Mouse (Mus musculus) heart, embryonic 12.5 days (tissue): ENCODE data around the gene Cfap300. TPM values are rescaled to one million over a fixed set of nuclear protein-coding genes. Genes with fewer than 3 reads are reported as not detected.
A peak's percentile ranks its signal among the peaks of the same experiment; 100 is the strongest.

ENCODE experiments used
- ATAC-seq: fragments of 200-750 bp; cut with Nextera tagmentation; 2 replicates; pipeline ENCODE4 v1.8.0; 2017; ENCODE audit warnings: moderate TSS enrichment, moderate library complexity; ENCODE audit not compliant: insufficient number of reproducible peaks, low FRiP score
- H3K27ac ChIP-seq: fragments of 300-500 bp; sonication (generic); 2 replicates; pipeline ENCODE4 v1.5.1; 2016; ENCODE audit warnings: mild to moderate bottlenecking, moderate library complexity; ENCODE audit not compliant: poor library complexity, severe bottlenecking
- H3K27me3 ChIP-seq: fragments of 300-500 bp; sonication (generic); replicated peaks from 2 replicates; pipeline ENCODE4 v1.6.1; 2016; ENCODE audit warnings: mild to moderate bottlenecking, moderate library complexity
- H3K36me3 ChIP-seq: fragments of 300-500 bp; sonication (generic); 2 replicates; pipeline ENCODE4 v1.6.1; 2016; ENCODE audit warnings: mild to moderate bottlenecking, moderate library complexity
- H3K4me1 ChIP-seq: fragments of 300-500 bp; sonication (generic); replicated peaks from 2 replicates; pipeline ENCODE4 v1.6.1; 2016; ENCODE audit warnings: mild to moderate bottlenecking
- H3K4me2 ChIP-seq: fragments of 300-500 bp; sonication (generic); 2 replicates; pipeline ENCODE4 v1.6.1; 2016; ENCODE audit warnings: mild to moderate bottlenecking, moderate library complexity
- H3K4me3 ChIP-seq: fragments of 300-500 bp; sonication (generic); 2 replicates; pipeline ENCODE4 v1.5.1; 2016; ENCODE audit warnings: mild to moderate bottlenecking
- H3K9ac ChIP-seq: fragments of 300-500 bp; sonication (generic); 2 replicates; pipeline ENCODE4 v1.6.1; 2016; ENCODE audit warnings: mild to moderate bottlenecking, moderate library complexity
- H3K9me3 ChIP-seq: fragments of 300-500 bp; sonication (generic); replicated peaks from 2 replicates; pipeline ENCODE4 v1.6.1; 2016; ENCODE audit warnings: mild to moderate bottlenecking, moderate library complexity
- WGBS: fragments of 180-500 bp; shearing (Covaris S2); methylation state at CpG from one replicate; pipeline ENCODE4 v1.1.7; 2016; 5-methylcytosine and 5-hydroxymethylcytosine counted together
- polyA plus RNA-seq: library from polyadenylated mRNA; unstranded; fragments of >200 nt; fragmentation: Nextera tagmentation; extraction: Ambion mirVana; gene quantifications from 2 replicates; pipeline ENCODE4 v1.2.1, GENCODE M21; 2016

Gene Cfap300
- polyA plus RNA-seq = 7.4 TPM in 2 replicates

DNA sequence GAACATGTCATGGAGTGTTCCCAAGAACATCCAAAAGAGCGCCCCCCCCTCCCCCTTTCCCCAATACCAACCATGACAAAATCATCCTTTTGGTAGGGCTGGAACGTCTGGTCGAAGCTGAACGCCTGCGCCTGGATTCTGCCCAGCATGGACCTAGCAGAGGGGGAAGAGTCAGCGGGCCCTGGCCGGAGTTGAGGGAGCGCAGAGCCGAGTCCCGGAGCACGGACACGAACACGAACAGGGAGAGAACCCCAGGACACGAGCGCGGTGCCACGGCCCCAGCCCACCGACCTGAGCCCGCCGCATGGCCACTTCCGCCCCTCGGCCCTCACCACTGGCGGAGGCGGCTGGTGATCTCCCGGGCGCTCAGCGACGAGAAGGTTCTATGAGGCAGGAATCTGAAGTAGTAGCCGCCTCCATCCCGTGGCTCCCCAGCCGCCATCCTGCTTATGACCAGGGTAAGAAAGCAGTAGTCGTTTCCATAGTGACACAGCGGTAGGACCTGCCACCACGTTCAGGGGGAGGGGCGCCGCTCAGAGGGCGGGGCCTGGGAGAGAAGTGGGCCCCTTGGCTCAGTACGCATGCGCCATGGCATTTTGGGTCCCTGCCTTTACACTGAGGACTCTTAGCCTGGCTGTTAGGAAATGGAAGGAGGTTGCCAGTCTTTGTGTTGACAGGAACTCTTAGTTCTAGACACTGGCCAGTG is at the start of gene Cfap300:
Cfap300 (minus strand) TSS at position 486 of the 706 bp plus-strand sequence.
- ATAC-seq = peak; percentile 96
- under 1% methylated on average over 39 of the region's 39 CpGs for WGBS

DNA sequence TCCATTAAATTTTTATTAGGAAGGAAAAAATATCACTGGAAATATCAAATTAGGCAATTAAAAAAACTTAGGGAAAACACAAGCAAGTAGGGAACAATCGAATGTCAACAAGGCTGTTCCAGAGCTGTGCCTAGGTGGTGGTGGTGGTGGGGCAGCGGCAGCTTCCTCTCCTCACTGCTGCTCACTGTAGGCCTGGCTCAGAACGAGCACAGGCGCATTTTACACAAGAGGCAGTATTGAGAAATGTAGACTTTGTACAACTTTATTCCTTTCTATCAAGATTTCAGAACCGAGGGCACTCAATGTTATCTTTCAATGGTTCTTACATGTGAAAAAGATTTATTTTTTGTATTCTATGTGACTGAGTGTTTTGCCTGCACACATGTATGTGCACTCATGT is 36.3 kb upstream of the Cfap300 start:
- H3K27me3 ChIP-seq = no peaks in the 10 kb centered on the region
- ATAC-seq = no peak
- H3K4me3 ChIP-seq = no peak overlapping the region
- no peaks in the 10 kb centered on the region for H3K9me3 ChIP-seq
- H3K36me3 ChIP-seq = 0 out of 2 replicates have a peak, but pooled peaks cover 3% of the 10 kb centered on the region
- no peak overlapping the region for H3K27ac ChIP-seq
- WGBS = 78% methylated on average over 5 of the region's 5 CpGs
- no peak overlapping the region for H3K4me2 ChIP-seq
- no peak overlapping the region for H3K9ac ChIP-seq
- no peaks in the 10 kb centered on the region for H3K4me1 ChIP-seq

More for the DNA sequence above, at the start of gene Cfap300:
- Histone ChIP-seq H3K27me3 (no peaks in the 10 kb centered on the region), H3K4me2 (peak within 1 kb of the TSS; percentile 76), H3K4me3 (peak within 1 kb of the TSS; percentile 74), H3K27ac (peak within 1 kb of the TSS; percentile 74), H3K36me3 (no peaks in the 10 kb centered on the region), H3K9ac (peak within 1 kb of the TSS; percentile 75), H3K4me1 (peaks cover 4% of the 10 kb centered on the region), H3K9me3 (no peaks in the 10 kb centered on the region)

DNA sequence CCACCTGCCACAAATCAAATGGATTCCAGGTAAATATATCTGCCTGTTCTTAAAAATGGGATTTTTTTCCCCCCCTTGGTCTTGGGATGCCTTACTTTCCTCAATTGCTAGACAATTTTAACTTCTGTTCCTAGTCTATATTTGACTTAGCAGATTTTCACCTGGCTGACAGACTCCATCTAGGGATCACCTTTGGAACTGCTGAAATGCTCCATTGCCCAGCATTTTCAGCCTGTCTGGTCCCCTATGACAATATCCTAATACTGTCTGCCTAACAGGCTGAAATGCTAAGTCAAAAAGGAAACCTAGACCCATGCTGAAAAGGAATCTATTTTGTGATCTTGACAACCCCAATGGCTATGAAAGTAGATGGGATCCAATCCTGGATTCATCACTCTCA is 31.7 kb upstream of the Cfap300 start:
- H3K27me3 ChIP-seq = no peaks in the 10 kb centered on the region
- H3K4me3 ChIP-seq = no peak overlapping the region
- 0 out of 2 replicates have a peak, but pooled peaks cover 3% of the 10 kb centered on the region for H3K36me3 ChIP-seq
- no peak for ATAC-seq
- H3K4me2 ChIP-seq = no peak overlapping the region
- no peak overlapping the region for H3K27ac ChIP-seq
- H3K9ac ChIP-seq = no peak overlapping the region
- no peaks in the 10 kb centered on the region for H3K4me1 ChIP-seq
- H3K9me3 ChIP-seq = no peaks in the 10 kb centered on the region

DNA sequence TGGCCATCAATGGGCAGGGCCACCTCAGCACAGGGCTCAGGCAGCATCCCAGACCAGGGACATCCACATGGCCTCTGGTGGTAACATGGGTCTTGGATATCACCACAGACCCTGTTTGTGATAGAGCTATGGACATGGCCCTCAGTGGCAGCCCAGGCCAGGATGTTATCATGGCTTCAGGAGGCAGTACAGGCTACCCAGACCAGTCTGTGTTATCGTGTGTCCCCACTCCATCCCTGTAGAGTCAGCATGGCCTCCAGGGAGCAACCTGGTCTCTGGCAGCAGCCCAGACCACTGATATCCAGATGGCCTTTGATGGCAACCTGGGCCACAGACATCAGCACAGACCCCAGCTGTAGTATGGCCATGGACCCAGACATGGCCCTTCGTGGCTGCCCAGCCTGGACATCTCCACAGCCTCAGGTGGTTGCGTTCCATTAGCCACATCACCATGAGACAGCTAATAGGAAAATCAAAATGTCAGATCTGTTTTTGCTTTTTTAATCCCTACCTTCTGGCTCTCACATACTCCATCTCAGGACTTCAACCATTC is 30.7 kb upstream of the Cfap300 start:
- no peak overlapping the region for H3K4me2 ChIP-seq
- H3K36me3 ChIP-seq = 0 out of 2 replicates have a peak, but pooled peaks cover 3% of the 10 kb centered on the region
- no peaks in the 10 kb centered on the region for H3K27me3 ChIP-seq
- no peaks in the 10 kb centered on the region for H3K4me1 ChIP-seq
- 86% methylated on average over 3 of the region's 3 CpGs for WGBS
- ATAC-seq = no peak
- no peaks in the 10 kb centered on the region for H3K9me3 ChIP-seq
- no peak overlapping the region for H3K9ac ChIP-seq
- no peak overlapping the region for H3K27ac ChIP-seq
- H3K4me3 ChIP-seq = no peak overlapping the region

DNA sequence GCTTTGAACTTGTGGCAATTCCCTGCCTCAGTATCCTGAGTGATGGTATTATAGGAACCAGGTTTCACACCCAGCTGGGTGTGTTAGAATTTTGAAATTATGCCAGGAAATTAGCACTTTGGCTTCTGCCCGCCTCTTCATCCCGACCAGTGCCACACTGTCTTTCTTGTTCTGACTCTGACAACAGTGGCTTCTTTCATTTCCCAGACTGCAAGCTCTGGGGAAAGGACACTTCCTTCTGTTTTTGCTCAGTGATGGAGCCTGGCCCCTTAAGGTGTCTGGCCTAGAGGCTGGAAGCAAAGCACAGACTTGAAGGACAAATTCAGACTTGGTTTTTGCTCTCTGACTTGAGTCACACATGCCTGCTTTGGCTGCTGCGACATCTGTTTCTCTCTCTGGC is 17.0 kb upstream of the Cfap300 start:
- Histone ChIP-seq H3K4me2 (no peak overlapping the region), H3K36me3 (no peaks in the 10 kb centered on the region), H3K27me3 (no peaks in the 10 kb centered on the region), H3K9ac (no peak overlapping the region), H3K4me1 (0 out of 2 replicates have a peak, but pooled peaks cover 2% of the 10 kb centered on the region), H3K27ac (no peak overlapping the region), H3K4me3 (no peak overlapping the region), H3K9me3 (peaks cover 1% of the 10 kb centered on the region; the same call in 1 of the 2 replicates)
- 58% methylated on average over 3 of the region's 3 CpGs for WGBS
- no peak for ATAC-seq

DNA sequence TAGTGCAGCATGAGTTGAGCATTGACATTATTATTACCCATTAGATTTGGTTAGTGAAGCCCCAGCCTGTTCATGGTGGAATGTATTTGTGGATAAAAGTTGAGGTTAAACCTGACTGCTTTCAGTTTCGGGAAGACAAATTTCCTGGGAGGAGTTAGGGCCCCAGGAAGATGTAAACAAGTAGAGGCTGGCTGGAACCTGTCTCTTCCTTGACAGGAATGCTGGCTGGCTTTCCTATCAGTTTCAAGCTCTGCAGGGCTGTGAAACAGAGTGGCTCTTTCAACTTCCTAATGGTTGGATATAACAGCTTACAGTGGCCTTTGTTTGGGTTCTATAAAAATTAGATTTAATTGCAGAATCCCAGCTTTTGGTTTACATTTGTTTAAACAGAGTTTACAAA is 12.2 kb upstream of the Cfap300 start:
- H3K36me3 ChIP-seq = no peaks in the 10 kb centered on the region
- H3K9me3 ChIP-seq = no peaks in the 10 kb centered on the region
- WGBS = 8% methylated on average over 1 of the region's 1 CpGs

DNA sequence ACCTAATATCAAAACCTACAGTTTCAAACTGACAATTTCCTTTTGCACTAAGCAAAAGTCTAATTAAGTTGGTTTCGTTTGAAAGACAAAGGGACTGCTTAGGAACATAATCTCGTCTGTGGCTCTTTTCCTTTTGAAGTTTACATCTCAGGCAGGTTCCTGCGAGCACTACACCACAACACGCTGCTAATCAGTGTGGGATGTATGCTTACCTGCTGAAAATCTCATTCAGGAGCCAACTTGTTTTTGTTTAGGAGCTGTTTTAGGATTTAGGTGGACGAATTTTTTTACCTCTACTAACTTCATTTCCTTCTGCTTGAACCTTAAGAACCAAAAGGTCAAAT is 393 bp upstream of the Cfap300 start:
- ATAC-seq = peak; percentile 37; the same call in 1 of the 2 replicates
- WGBS = 15% methylated on average over 5 of the region's 5 CpGs
- Histone ChIP-seq H3K9me3 (no peaks in the 10 kb centered on the region), H3K4me2 (peak overlapping the region; percentile 76), H3K4me3 (peak overlapping the region; percentile 74), H3K27ac (peak overlapping the region; percentile 44), H3K27me3 (no peaks in the 10 kb centered on the region), H3K36me3 (no peaks in the 10 kb centered on the region), H3K9ac (no peak overlapping the region), H3K4me1 (peaks cover 4% of the 10 kb centered on the region)

More for the DNA sequence above, 12.2 kb upstream of the Cfap300 start:
- Histone ChIP-seq H3K4me1 (0 out of 2 replicates have a peak, but pooled peaks cover 3% of the 10 kb centered on the region), H3K9ac (no peak overlapping the region), H3K27me3 (no peaks in the 10 kb centered on the region), H3K27ac (no peak overlapping the region), H3K4me2 (no peak overlapping the region), H3K4me3 (no peak overlapping the region)
- no peak for ATAC-seq

DNA sequence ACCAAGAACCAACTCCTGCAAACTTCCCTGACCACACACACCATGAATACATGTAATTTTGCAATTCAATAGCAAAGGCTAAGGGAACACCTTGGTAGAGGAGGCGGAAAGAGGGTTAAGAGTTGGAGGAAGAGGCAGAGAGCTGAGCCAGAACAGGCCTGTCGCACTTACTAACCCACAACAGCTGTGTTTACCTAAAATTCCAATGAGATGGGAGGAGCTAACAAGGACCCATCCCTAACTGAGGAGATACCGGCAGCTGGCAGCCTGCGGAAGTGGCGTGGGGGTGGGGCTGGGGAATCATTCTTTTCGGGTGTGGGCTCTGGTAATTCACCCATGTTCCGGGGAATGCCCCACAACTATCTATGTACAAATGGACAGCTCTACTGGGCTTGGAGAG is 7.1 kb downstream of the Cfap300 start:
- Histone ChIP-seq H3K4me1 (peaks cover 6% of the 10 kb centered on the region; the same call in 1 of the 2 replicates), H3K27ac (no peak overlapping the region), H3K4me2 (peak overlapping the region; percentile 43), H3K4me3 (no peak overlapping the region), H3K9ac (no peak overlapping the region), H3K9me3 (no peaks in the 10 kb centered on the region), H3K27me3 (no peaks in the 10 kb centered on the region), H3K36me3 (no peaks in the 10 kb centered on the region)
- WGBS = 17% methylated on average over 7 of the region's 7 CpGs
- peak; percentile 55; the same call in 1 of the 2 replicates for ATAC-seq

DNA sequence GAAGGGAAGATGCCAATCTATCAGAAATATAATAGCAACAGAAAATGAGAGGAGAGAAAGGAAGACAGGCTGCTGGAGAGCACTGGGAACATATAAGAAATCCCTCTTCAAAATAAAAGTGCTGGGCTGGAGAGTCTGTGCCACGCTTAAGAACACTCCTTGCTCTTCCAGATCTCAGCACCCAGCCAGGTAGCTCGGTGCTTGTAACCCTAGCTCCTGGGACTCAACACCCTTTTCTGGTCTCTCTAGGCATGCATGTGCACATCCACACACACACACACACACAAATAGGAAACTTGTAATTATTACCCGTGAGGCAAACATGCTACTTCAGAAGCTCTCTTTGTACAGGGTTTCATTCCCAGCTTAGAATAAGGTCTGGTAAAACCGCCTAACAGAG is 7.5 kb downstream of the Cfap300 start:
- H3K4me2 ChIP-seq = no peak overlapping the region
- H3K4me3 ChIP-seq = no peak overlapping the region
- no peak overlapping the region for H3K9ac ChIP-seq
- H3K27me3 ChIP-seq = no peaks in the 10 kb centered on the region
- H3K36me3 ChIP-seq = no peaks in the 10 kb centered on the region
- H3K4me1 ChIP-seq = peaks cover 6% of the 10 kb centered on the region; the same call in 1 of the 2 replicates
- ATAC-seq = no peak
- H3K9me3 ChIP-seq = no peaks in the 10 kb centered on the region
- WGBS = 46% methylated on average over 4 of the region's 4 CpGs
- no peak overlapping the region for H3K27ac ChIP-seq

DNA sequence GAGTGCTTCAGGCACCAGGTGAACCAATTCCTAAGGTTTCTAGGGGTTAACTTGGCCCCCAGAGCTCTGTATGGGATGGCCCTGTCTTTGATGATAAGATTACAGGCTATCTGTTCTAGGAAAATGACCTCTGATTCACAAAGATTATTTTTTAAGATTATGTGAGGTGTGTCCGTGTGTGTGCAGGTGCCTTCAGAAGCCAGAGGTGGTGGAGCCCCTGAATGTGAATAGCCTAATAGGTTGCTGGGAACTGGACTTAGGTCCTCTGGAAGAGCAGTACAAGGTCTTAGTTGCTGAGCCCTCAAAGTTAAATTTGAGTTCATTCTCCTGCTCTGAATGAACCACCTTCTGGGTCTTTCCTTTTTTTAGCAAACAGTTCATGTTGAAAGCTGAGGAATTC is 8.5 kb downstream of the Cfap300 start:
- H3K27me3 ChIP-seq = no peaks in the 10 kb centered on the region
- H3K4me1 ChIP-seq = peaks cover 6% of the 10 kb centered on the region; the same call in 1 of the 2 replicates
- ATAC-seq = no peak
- H3K4me2 ChIP-seq = no peak overlapping the region
- H3K9me3 ChIP-seq = no peaks in the 10 kb centered on the region
- H3K9ac ChIP-seq = no peak overlapping the region
- H3K27ac ChIP-seq = no peak overlapping the region
- no peak overlapping the region for H3K4me3 ChIP-seq
- no peaks in the 10 kb centered on the region for H3K36me3 ChIP-seq
- WGBS = 56% methylated on average over 1 of the region's 1 CpGs

DNA sequence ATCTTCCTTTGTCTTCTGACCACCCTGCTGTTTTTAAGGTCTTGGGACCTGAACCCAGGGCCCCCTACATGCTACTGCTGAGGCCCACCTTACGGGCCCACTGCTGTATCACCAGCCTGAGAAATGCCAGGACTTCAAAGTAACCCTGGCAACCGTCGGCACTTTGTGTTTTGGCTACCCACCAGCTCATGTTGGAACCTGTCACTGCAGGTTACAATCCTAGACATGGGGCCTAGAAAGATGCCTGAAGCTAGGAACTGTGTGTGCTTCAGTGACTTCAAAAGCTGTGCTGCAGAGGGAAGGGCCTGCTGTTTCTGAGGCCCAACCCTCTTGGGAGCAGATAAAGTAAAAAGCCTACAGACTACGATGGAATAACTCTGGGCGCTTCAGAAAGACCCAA is 9.8 kb downstream of the Cfap300 start:
- Histone ChIP-seq H3K9me3 (no peaks in the 10 kb centered on the region), H3K27me3 (no peaks in the 10 kb centered on the region), H3K36me3 (no peaks in the 10 kb centered on the region), H3K4me3 (no peak overlapping the region), H3K4me2 (no peak overlapping the region), H3K27ac (no peak overlapping the region), H3K9ac (no peak overlapping the region), H3K4me1 (peaks cover 6% of the 10 kb centered on the region; the same call in 1 of the 2 replicates)
- no peak for ATAC-seq
- 75% methylated on average over 5 of the region's 5 CpGs for WGBS
